Mouse (Mus musculus) stomach, postnatal 0 days (tissue): ENCODE results near the gene G430095P16Rik.

Experiments used
- CTCF ChIP-seq: IDR thresholded peaks from 2 replicates; pipeline ENCODE4 v1.5.1; 2016; ENCODE audit warnings: antibody characterized with exemption, low read depth, mild to moderate bottlenecking, moderate library complexity
- EP300 ChIP-seq: optimal IDR thresholded peaks from 2 replicates; pipeline ENCODE3; 2016; ENCODE audit warnings: antibody characterized with exemption

- TF ChIP-seq EP300 (no peak), CTCF (no peak)
Observed at GRCm38 (mm10) chr8:84731371-84732177, 8.8 kb downstream of the G430095P16Rik start.
